Comparison of ENCODE assay signal across 23 mouse cellular contexts in the genomic region with DNA sequence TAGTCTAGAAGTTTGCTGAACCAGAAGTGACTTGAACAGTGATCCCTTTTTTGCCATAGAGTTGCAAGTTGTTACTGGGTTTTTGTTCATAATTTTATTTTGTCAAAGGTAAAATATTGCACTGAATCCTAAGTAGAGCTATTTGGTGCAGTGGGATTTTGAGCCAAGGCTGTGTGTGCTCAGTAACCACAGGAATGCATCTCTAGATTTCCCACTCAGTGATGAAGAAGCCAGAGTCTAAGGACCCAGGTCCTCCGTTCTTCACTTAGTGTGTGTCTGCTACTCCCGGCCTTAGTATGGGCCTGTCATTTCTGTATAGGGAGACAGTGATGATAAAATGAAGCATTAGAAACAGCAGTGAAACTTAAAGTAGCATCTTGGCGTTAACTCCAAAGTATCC. TPM values are rescaled to one million over a fixed set of nuclear protein-coding genes. Genes with fewer than 3 reads are reported as not detected.
A peak's percentile ranks its signal among the peaks of the same experiment; 100 is the strongest.
DNase-seq lines count a peak whose midpoint lies in the region; ATAC-seq and TF ChIP-seq lines count a peak whose summit lies in the region.
"Had no signal": no experiment of that assay in that cellular context is flagged by ENCODE, and none has a peak within 500 bp of the region (broad histone marks: within the 10 kb centered on the region; RNA-seq: fewer than 3 reads in every experiment).

No protein-coding gene starts in this region.

- WGBS in lung, embryonic 16.5 days, result 67% methylated on average over 3 of the region's 3 CpGs

- peak; percentile 70 for DNase-seq in heart, adult 11 months
- no peak for DNase-seq in heart, postnatal 14 days
- no peak for DNase-seq in lung, postnatal 4 days
- DNase-seq in layer of hippocampus, adult 8-10 months (ENCODE audit: low spot score in 2 of 2), result no peak
- DNase-seq in urinary bladder, adult 18-20 months (ENCODE audit: low spot score in 2 of 2), result no peak
- DNase-seq: adrenal gland, adult 8-10 months; cerebellum, adult 11 months; cerebellum, adult 9-10 months; cerebellum, postnatal 25 days; gastrocnemius, postnatal 36 days; heart, adult 18-20 months; heart, postnatal 10 days had no signal

- H3K9me3 ChIP-seq in lung, embryonic 16.5 days (ENCODE audit: control insufficient read depth, low read length), result no peaks in the 10 kb centered on the region
- H3K9me3 ChIP-seq: embryonic facial prominence, embryonic 13.5 days; forebrain, embryonic 10.5 days; heart, embryonic 10.5 days; hindbrain, embryonic 13.5 days had no signal

- no peak overlapping the region for H3K4me3 ChIP-seq in lung, embryonic 16.5 days (ENCODE audit: low read length)
- H3K4me3 ChIP-seq in embryonic fibroblast, embryonic 13.5 days (ENCODE audit: insufficient read depth, low read length), result no peak overlapping the region
- H3K4me3 ChIP-seq: embryonic facial prominence, embryonic 13.5 days; erythroblast, embryonic 14.5 days; forebrain, embryonic 10.5 days; heart, embryonic 10.5 days; hindbrain, embryonic 13.5 days had no signal

- TF ChIP-seq POLR2A in embryonic fibroblast, embryonic 13.5 days (IDR thresholded peaks at IDR 0.05; ENCODE audit: low read depth, low read length), result no peak

- 0 out of 2 replicates have a peak, but pooled peaks cover 5% of the 10 kb centered on the region for H3K4me1 ChIP-seq in lung, embryonic 16.5 days (replicated peaks; ENCODE audit: control insufficient read depth, insufficient read depth, low read length)
- peaks cover 22% of the 10 kb centered on the region for H3K4me1 ChIP-seq in embryonic fibroblast, embryonic 13.5 days (ENCODE audit: control insufficient read depth, insufficient read depth, low read length)
- H3K4me1 ChIP-seq: embryonic facial prominence, embryonic 13.5 days; heart, embryonic 10.5 days had no signal

- H3K27ac ChIP-seq in lung, embryonic 16.5 days (ENCODE audit: low read length), result no peak overlapping the region
- peak overlapping the region; percentile 49; the same call in 1 of the 2 replicates for H3K27ac ChIP-seq in embryonic fibroblast, embryonic 13.5 days (ENCODE audit: insufficient read depth, low read length)
- H3K27ac ChIP-seq: embryonic facial prominence, embryonic 13.5 days; forebrain, embryonic 10.5 days; heart, embryonic 10.5 days; hindbrain, embryonic 13.5 days; hindbrain, postnatal 0 days had no signal

- intact Hi-C loops in heart, postnatal 14 days (cut with DNase I), result no loop called here

- H3K36me3 ChIP-seq in lung, embryonic 16.5 days (ENCODE audit: control insufficient read depth, insufficient read depth, low read length), result peaks cover 16% of the 10 kb centered on the region; the same call in 1 of the 2 replicates

- no peaks in the 10 kb centered on the region for H3K27me3 ChIP-seq in lung, embryonic 16.5 days (ENCODE audit: control insufficient read depth, insufficient read depth, low read depth, low read length)
- H3K27me3 ChIP-seq: CH12.LX; embryonic facial prominence, embryonic 13.5 days; hindbrain, embryonic 13.5 days had no signal

- ATAC-seq in lung, embryonic 16.5 days (ENCODE audit: low read depth), result peak; percentile 54; the same call in 1 of the 2 replicates
- ATAC-seq: forebrain, embryonic 14.5 days; hindbrain, postnatal 0 days had no signal

- no peak for TF ChIP-seq CTCF in embryonic fibroblast, embryonic 13.5 days (IDR thresholded peaks at IDR 0.05; ENCODE audit: borderline replicate concordance, insufficient read depth, low read length)

- no peak overlapping the region for H3K4me2 ChIP-seq in lung, embryonic 16.5 days (ENCODE audit: low read depth, low read length)
- H3K4me2 ChIP-seq: embryonic facial prominence, embryonic 13.5 days; hindbrain, embryonic 13.5 days had no signal

- H3K9ac ChIP-seq in lung, embryonic 16.5 days (ENCODE audit: low read length), result no peak overlapping the region
- H3K9ac ChIP-seq: embryonic facial prominence, embryonic 13.5 days; hindbrain, embryonic 13.5 days had no signal

RNA-seq across cellular contexts. Expression of a gene that starts 27.5 kb away (rescaled TPM):
- total RNA-seq in heart, postnatal 14 days (2021), result 10 to 100 TPM; 27.0 to 28.5 TPM
- 31.0 and 31.9 TPM in 2 replicates for polyA plus RNA-seq in lung, embryonic 16.5 days (2015; fragmentation: Nextera tagmentation; extraction: Ambion mirVana)
- polyA plus RNA-seq in embryonic fibroblast, embryonic 13.5 days (2011; ENCODE audit: insufficient read length, low read depth, missing spikeins), result 144 and 150 TPM in 2 replicates
- 10 to 100 TPM in 2 of 4 experiments, 1 to 10 TPM in 2; 5.0 to 19.1 (median 9.9) TPM for total RNA-seq in layer of hippocampus, adult 8-10 months (2022)
- total RNA-seq: hematopoietic stem cell, adult 5-6 weeks had no signal
